Mouse (Mus musculus) embryonic facial prominence, embryonic 10.5 days (tissue): Measurements from ENCODE around the gene Yy1. TPM values are rescaled to one million over a fixed set of nuclear protein-coding genes. Genes with fewer than 3 reads are reported as not detected.
A peak's percentile ranks its signal among the peaks of the same experiment; 100 is the strongest.

ENCODE experiments used
- DNase-seq: peaks from one replicate; pipeline ENCODE4 v3.0.0-alpha.2; 2017; ENCODE audit warnings: low spot score
- H3K27ac ChIP-seq: fragments of 300-500 bp; sonication (generic); replicated peaks from 2 replicates; pipeline ENCODE4 v1.5.1; 2016; ENCODE audit warnings: mild to moderate bottlenecking
- H3K27me3 ChIP-seq: fragments of 300-500 bp; sonication (generic); replicated peaks from 2 replicates; pipeline ENCODE4 v1.6.1; 2016; ENCODE audit warnings: low read depth, mild to moderate bottlenecking; ENCODE audit not compliant: poor library complexity, severe bottlenecking
- H3K36me3 ChIP-seq: fragments of 300-500 bp; sonication (generic); replicated peaks from 2 replicates; pipeline ENCODE4 v1.6.1; 2016; ENCODE audit warnings: mild to moderate bottlenecking, moderate library complexity
- H3K4me1 ChIP-seq: fragments of 300-500 bp; sonication (generic); 2 replicates; pipeline ENCODE4 v1.6.1; 2016
- H3K4me3 ChIP-seq: fragments of 300-500 bp; sonication (generic); 2 replicates; pipeline ENCODE4 v1.5.1; 2016; ENCODE audit warnings: mild to moderate bottlenecking, moderate library complexity
- H3K9me3 ChIP-seq: fragments of 300-500 bp; sonication (generic); 2 replicates; pipeline ENCODE4 v1.6.1; 2016; ENCODE audit warnings: mild to moderate bottlenecking
- WGBS: fragments of 180-500 bp; shearing (Covaris S2); methylation state at CpG from one replicate; pipeline ENCODE4 v1.1.7; 2016; 5-methylcytosine and 5-hydroxymethylcytosine counted together
- polyA plus RNA-seq: library from polyadenylated mRNA; unstranded; fragments of >200 nt; fragmentation: Nextera tagmentation; extraction: Ambion mirVana; gene quantifications from 2 replicates; pipeline ENCODE4 v1.2.1, GENCODE M21; 2016

Yy1 gene
- polyA plus RNA-seq, 1 experiment from 2014 or later = 14.0 TPM

DNA sequence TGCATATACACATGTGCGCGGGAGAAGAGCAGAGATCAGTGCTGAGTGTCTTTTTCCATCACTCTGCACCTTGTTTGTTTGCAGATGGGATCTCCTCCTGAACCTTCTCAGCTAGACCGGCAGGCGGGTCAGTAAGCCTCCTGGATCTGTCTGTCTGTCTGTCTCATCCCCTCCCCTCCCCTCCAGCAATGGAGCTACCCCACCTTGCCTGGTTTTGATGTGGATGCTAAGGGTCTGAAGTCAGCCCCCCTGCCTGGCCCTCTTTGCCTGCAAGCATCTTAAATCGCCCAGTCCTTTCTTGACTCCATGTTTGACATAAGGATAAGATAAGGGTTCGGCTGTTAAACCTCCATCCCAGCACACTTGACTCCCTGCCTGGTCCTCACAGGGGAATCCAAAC lies 32.8 kb upstream of the Yy1 start:
- H3K9me3 ChIP-seq = no peaks in the 10 kb centered on the region
- no peak overlapping the region for H3K4me3 ChIP-seq
- peaks cover 25% of the 10 kb centered on the region for H3K4me1 ChIP-seq
- no peak for DNase-seq
- H3K36me3 ChIP-seq = no peaks in the 10 kb centered on the region
- 83% methylated on average over 6 of the region's 6 CpGs for WGBS
- H3K27me3 ChIP-seq = no peaks in the 10 kb centered on the region
- H3K27ac ChIP-seq = no peak overlapping the region

DNA sequence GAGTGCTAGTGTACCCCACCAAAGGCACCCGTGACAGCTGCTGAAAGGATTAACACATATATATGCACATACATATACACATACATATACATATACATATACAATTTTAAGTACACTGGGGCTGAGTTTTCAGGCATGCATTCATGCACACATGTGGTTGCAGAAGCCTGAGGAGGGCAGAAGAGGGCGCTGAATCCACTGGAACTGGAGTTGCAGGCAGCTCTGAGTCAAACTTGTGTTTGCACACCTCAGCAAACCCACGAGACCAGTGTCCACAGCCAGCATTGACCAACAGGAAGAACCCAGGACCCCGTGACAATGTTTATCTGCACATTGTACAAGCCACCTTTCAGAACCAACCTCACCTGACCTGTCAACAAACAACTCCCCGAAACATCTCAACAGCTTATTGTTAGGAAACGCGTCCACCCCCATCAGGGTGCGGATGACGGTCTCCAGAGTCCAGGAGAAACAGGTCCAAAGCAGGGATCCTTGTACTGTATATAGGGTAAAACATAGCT lies 32.2 kb upstream of the Yy1 start:
- H3K27ac ChIP-seq = no peak overlapping the region
- H3K9me3 ChIP-seq = no peaks in the 10 kb centered on the region
- H3K4me1 ChIP-seq = peaks cover 31% of the 10 kb centered on the region
- WGBS = 78% methylated on average over 9 of the region's 9 CpGs
- no peak for DNase-seq
- no peak overlapping the region for H3K4me3 ChIP-seq
- H3K27me3 ChIP-seq = no peaks in the 10 kb centered on the region
- no peaks in the 10 kb centered on the region for H3K36me3 ChIP-seq

GRCm38 (mm10) chr12:108761209-108761608 lies 31.6 kb upstream of the Yy1 start:
- no peaks in the 10 kb centered on the region for H3K9me3 ChIP-seq
- no peak overlapping the region for H3K27ac ChIP-seq
- H3K4me1 ChIP-seq = peaks cover 37% of the 10 kb centered on the region
- DNase-seq = no peak
- H3K27me3 ChIP-seq = no peaks in the 10 kb centered on the region
- 61% methylated on average over 4 of the region's 4 CpGs for WGBS
- no peaks in the 10 kb centered on the region for H3K36me3 ChIP-seq
- H3K4me3 ChIP-seq = no peak overlapping the region

DNA sequence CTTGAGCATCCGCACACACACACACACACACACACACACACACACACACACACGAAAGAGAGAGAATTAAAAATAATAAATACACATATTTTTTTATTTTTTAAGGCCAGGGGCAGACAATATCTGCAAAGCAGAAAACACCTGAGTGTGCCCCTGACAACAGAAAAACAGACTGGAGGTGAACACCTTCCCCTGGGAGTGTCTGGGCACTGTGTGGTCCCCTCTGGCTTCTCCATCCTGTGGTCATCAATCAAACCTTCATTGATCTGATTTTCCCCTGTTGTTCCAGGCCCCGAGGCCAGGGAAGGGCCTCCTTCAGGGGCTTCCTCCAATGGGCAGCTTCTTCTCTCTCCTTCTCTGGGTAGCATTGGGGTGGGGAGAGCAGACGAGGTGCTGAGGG lies 31.1 kb upstream of the Yy1 start:
- H3K36me3 ChIP-seq = no peaks in the 10 kb centered on the region
- no peak overlapping the region for H3K27ac ChIP-seq
- H3K9me3 ChIP-seq = no peaks in the 10 kb centered on the region
- H3K4me1 ChIP-seq = peaks cover 42% of the 10 kb centered on the region
- no peaks in the 10 kb centered on the region for H3K27me3 ChIP-seq
- H3K4me3 ChIP-seq = no peak overlapping the region
- 78% methylated on average over 4 of the region's 4 CpGs for WGBS
- no peak for DNase-seq

DNA sequence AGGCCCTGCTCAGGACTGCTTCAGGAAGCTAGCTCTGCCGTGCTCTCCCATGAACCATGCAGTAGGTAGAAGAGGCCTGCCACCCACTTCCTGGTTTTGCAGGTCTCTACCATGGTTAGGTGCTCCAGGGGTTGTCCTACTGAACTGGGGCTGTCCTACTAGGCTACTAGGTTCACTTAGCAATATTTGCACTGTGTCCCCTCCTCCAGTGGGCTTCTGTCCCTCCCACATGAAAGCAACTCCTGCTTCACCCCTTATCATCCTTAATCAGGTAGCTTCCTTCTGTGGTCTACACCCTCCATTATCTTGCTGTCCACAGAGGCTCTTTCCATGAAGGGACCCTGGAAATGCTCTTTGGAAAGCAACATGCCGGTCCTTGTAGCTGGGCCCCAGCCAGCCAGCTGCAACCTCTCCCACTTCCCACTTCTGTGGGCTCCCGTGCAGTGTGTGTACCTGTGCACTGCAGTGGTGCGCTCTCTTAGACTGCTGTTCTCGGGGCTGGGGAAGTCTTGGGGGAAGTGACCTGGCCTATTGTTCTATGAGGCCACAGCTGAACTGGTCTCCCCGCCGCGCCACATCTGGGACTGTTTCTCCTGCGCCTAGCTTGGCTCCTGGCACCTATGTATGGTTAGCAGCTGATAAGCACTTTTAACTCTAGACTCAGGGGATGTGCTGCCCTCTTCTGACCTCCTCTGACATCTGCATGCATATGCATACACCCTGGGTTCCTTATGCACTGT lies 29.5 kb upstream of the Yy1 start:
- WGBS = 63% methylated on average over 9 of the region's 9 CpGs
- no peak for DNase-seq
- peaks cover 36% of the 10 kb centered on the region for H3K4me1 ChIP-seq
- no peak overlapping the region for H3K4me3 ChIP-seq
- no peak overlapping the region for H3K27ac ChIP-seq
- H3K9me3 ChIP-seq = no peaks in the 10 kb centered on the region
- H3K36me3 ChIP-seq = no peaks in the 10 kb centered on the region
- no peaks in the 10 kb centered on the region for H3K27me3 ChIP-seq

GRCm38 (mm10) chr12:108764917-108765678 lies 27.7 kb upstream of the Yy1 start:
- no peaks in the 10 kb centered on the region for H3K9me3 ChIP-seq
- H3K36me3 ChIP-seq = no peaks in the 10 kb centered on the region
- no peaks in the 10 kb centered on the region for H3K27me3 ChIP-seq
- peaks cover 31% of the 10 kb centered on the region for H3K4me1 ChIP-seq
- WGBS = 72% methylated on average over 22 of the region's 22 CpGs
- H3K27ac ChIP-seq = 0 out of 2 replicates have a peak overlapping the region, but pooled peaks have one; percentile 60
- no peak for DNase-seq
- peak overlapping the region; percentile 48 for H3K4me3 ChIP-seq

GRCm38 (mm10) chr12:108765751-108766221 lies 27.0 kb upstream of the Yy1 start:
- H3K4me3 ChIP-seq = peak overlapping the region; percentile 48
- 30% methylated on average over 14 of the region's 14 CpGs for WGBS
- no peaks in the 10 kb centered on the region for H3K9me3 ChIP-seq
- peak; percentile 36 for DNase-seq
- no peaks in the 10 kb centered on the region; the same call in 1 of the 2 replicates for H3K36me3 ChIP-seq
- no peaks in the 10 kb centered on the region for H3K27me3 ChIP-seq
- H3K4me1 ChIP-seq = peaks cover 31% of the 10 kb centered on the region
- peak overlapping the region; percentile 60 for H3K27ac ChIP-seq

GRCm38 (mm10) chr12:108766316-108766715 lies 26.5 kb upstream of the Yy1 start:
- Histone ChIP-seq H3K4me3 (peak overlapping the region; percentile 48), H3K27ac (no peak overlapping the region), H3K27me3 (no peaks in the 10 kb centered on the region), H3K36me3 (no peaks in the 10 kb centered on the region; the same call in 1 of the 2 replicates), H3K4me1 (peaks cover 29% of the 10 kb centered on the region), H3K9me3 (no peaks in the 10 kb centered on the region)
- no peak for DNase-seq
- 61% methylated on average over 10 of the region's 10 CpGs for WGBS

GRCm38 (mm10) chr12:108766866-108767265 lies 25.9 kb upstream of the Yy1 start:
- peaks cover under 1% of the 10 kb centered on the region; the same call in 1 of the 2 replicates for H3K36me3 ChIP-seq
- H3K27ac ChIP-seq = no peak overlapping the region
- WGBS = 63% methylated on average over 7 of the region's 7 CpGs
- no peak for DNase-seq
- no peaks in the 10 kb centered on the region for H3K9me3 ChIP-seq
- no peaks in the 10 kb centered on the region for H3K27me3 ChIP-seq
- no peak overlapping the region for H3K4me3 ChIP-seq
- peaks cover 24% of the 10 kb centered on the region for H3K4me1 ChIP-seq

GRCm38 (mm10) chr12:108768196-108768854 lies 24.4 kb upstream of the Yy1 start:
- no peaks in the 10 kb centered on the region for H3K9me3 ChIP-seq
- 87% methylated on average over 11 of the region's 11 CpGs for WGBS
- H3K4me1 ChIP-seq = peaks cover 22% of the 10 kb centered on the region
- DNase-seq = no peak
- H3K36me3 ChIP-seq = peaks cover 12% of the 10 kb centered on the region
- no peaks in the 10 kb centered on the region for H3K27me3 ChIP-seq
- no peak overlapping the region for H3K27ac ChIP-seq
- H3K4me3 ChIP-seq = no peak overlapping the region

- H3K4me3 ChIP-seq = no peak overlapping the region
- no peaks in the 10 kb centered on the region for H3K27me3 ChIP-seq
- H3K36me3 ChIP-seq = peaks cover 91% of the 10 kb centered on the region
- no peaks in the 10 kb centered on the region for H3K4me1 ChIP-seq
- peaks cover 13% of the 10 kb centered on the region for H3K9me3 ChIP-seq
- H3K27ac ChIP-seq = no peak overlapping the region
- 95% methylated on average over 7 of the region's 7 CpGs for WGBS
- DNase-seq = no peak
Observed at GRCm38 (mm10) chr12:108780108-108780877, 12.5 kb upstream of the Yy1 start.

GRCm38 (mm10) chr12:108785161-108785560 lies 7.6 kb upstream of the Yy1 start:
- Histone ChIP-seq H3K4me3 (no peak overlapping the region), H3K4me1 (no peaks in the 10 kb centered on the region), H3K27ac (no peak overlapping the region), H3K27me3 (no peaks in the 10 kb centered on the region), H3K9me3 (peaks cover 13% of the 10 kb centered on the region), H3K36me3 (peaks cover 71% of the 10 kb centered on the region)
- 92% methylated on average over 4 of the region's 4 CpGs for WGBS
- no peak for DNase-seq
